Mouse (Mus musculus) kidney, adult 8-10 months (tissue): Measurements from ENCODE around the gene Tgif2lx2.
"Not testable (repeated sequence)": the region's sequence is repeated elsewhere in the genome, so short reads cannot be mapped to it uniquely, and the experiment has no call there.

Source experiments
- DNase-seq, 2 experiments: peaks; one replicate each; pipeline ENCODE4 v3.0.0; 2022

The Tgif2lx2 gene

GRCm38 (mm10) chrX:118426927-118427326 lies at the start of gene Tgif2lx2:
Gene Tgif2lx2, plus strand, starts transcription at chrX:118427227.
- DNase-seq: not testable (repeated sequence)
